Mouse (Mus musculus) layer of hippocampus, adult 8-10 months (tissue): ENCODE data around the gene Cfap73. TPM values are rescaled to one million over a fixed set of nuclear protein-coding genes. Genes with fewer than 3 reads are reported as not detected.

Experiments used
- DNase-seq, 2 experiments: peaks; one replicate each; pipeline ENCODE4 v3.0.0; 2022; ENCODE audit warnings: low spot score in 2 of 2
- total RNA-seq, 4 experiments: library from RNA; stranded (reverse); gene quantifications; 2 replicates each; pipeline ENCODE4 v1.2.4; 2022

Gene Cfap73
- total RNA-seq, 4 experiments from 2014 or later: 0.50 to 0.56 TPM; not detected in 2

GRCm38 (mm10) chr5:120586741-120587615 is 47.1 kb downstream of the Cfap73 start:
- no peak for DNase-seq

DNA sequence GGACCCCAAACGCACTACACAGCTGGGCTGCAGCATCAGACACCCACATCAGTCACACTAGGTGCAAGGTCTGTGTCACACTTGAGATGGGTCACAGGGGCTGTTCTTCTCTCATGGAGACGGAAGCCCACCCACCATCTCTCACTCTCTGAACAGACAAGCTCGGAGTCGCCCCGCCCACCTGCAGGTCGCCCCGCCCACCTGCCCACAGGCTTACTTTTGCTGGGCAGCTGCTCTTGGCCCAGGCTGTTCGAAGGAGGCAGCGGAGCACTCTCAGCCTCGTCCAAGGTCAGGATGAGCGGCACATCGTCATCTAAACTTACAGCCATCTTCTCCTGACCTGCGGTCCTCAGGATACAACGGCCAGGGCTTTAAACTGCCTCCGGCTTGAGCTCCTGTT is 49.1 kb downstream of the Cfap73 start:
- DNase-seq: no peak

GRCm38 (mm10) chr5:120583511-120583910 is 50.5 kb downstream of the Cfap73 start:
- DNase-seq: no peak

DNA sequence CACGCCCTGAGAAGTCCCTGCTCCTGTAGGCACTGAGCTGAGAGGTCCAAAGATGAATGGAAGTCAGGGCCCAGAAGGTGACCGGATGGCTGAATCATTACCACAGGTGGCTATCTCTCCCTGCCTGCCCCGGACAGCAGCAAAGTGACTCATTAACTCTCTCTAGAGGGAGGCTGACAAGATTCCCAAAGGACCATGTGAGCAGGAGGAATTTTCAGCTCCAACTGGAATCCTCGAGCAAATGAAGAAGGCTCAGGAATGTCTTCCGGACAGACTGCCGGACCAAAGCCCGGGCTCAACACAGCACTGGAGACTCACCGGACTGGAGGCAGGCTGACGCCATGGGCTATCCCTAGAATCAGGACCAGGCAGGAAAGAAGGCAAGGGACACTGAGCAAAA is 52.0 kb downstream of the Cfap73 start:
- no peak for DNase-seq

GRCm38 (mm10) chr5:120579898-120580626 is 54.0 kb downstream of the Cfap73 start:
- no peak for DNase-seq

DNA sequence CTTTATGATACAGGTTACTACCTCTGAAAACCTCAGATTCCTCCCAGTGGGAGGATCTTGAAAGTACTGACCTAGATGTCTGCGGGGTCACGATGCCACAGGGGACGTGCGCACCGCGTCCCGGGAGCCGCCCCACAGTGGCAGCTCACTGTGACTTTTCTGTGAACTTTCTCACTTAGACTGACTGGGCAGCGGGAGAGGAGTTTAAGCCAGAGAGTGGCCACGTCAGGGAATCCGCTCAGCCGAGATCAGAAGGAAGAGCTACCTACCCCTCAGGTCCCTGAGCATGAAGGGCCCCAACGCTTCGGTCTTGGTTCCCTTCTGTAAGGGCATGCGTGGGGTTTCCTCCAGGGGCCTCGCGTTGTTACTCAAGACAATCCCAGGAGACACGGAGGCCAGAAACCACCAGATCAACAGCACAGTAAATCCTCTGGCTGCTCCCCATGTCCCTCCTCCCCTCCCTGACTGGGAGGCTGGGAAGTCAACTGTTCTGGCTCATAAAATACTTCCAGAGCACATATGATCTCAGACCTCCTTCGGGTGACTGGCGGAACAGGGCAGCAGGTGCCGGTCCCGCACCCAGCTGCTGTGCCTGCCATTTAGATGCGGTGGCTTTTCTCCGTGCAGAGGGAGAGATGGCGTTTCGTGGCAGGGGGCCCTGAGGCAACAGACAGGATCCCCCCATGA is 54.7 kb downstream of the Cfap73 start:
- no peak for DNase-seq

GRCm38 (mm10) chr5:120578504-120579081 is 55.4 kb downstream of the Cfap73 start:
- no peak for DNase-seq

Other genes with a start within 250 kb of the Cfap73 start
- gene Lhx5, start 202.5 kb downstream of the Cfap73 start, total RNA-seq: under 1 TPM in 2 of 4 experiments, not detected in 2; 0.10 to 0.11 TPM
- 10 to 100 TPM in 3 of 4 experiments, 1 to 10 TPM in 1; 7.5 to 11.6 (median 10.6) TPM for gene Sdsl, start 161.4 kb downstream of the Cfap73 start, total RNA-seq
- under 1 TPM in 2 of 4 experiments, not detected in 2; 0.82 to 0.91 TPM for gene Sds, start 157.7 kb downstream of the Cfap73 start, total RNA-seq
- 10 to 100 TPM; 57.9 to 76.5 (median 66.5) TPM for gene Plbd2, start 130.6 kb downstream of the Cfap73 start, total RNA-seq
- 10 to 100 TPM in 1 of 4 experiments, 1 to 10 TPM in 3; 9.6 to 10.8 (median 9.8) TPM for gene Slc8b1, start 123.1 kb downstream of the Cfap73 start, total RNA-seq
- 10 to 100 TPM; 38.2 to 43.8 (median 41.1) TPM for gene Tpcn1, start 45.6 kb downstream of the Cfap73 start, total RNA-seq
- 1 to 10 TPM; 1.2 to 1.6 (median 1.5) TPM for gene Iqcd, start 45.2 kb downstream of the Cfap73 start, total RNA-seq
- 10 to 100 TPM; 22.1 to 27.3 (median 24.7) TPM for gene Rita1, start 21.6 kb downstream of the Cfap73 start, total RNA-seq
- gene Ddx54, start 21.5 kb downstream of the Cfap73 start, total RNA-seq: 10 to 100 TPM; 32.8 to 37.1 (median 35.7) TPM
- 100 to 1,000 TPM in 2 of 4 experiments, 10 to 100 TPM in 2; 84.4 to 112 (median 96.9) TPM for gene Rasal1, start 14.6 kb upstream of the Cfap73 start, total RNA-seq
- gene Dtx1, start 77.7 kb upstream of the Cfap73 start, total RNA-seq: 10 to 100 TPM; 62.9 to 71.1 (median 66.9) TPM
- under 1 TPM; 0.12 to 0.65 (median 0.40) TPM for gene Oas2, start 115.6 kb upstream of the Cfap73 start, total RNA-seq
- under 1 TPM in 2 of 4 experiments, not detected in 2; 0.09 to 0.30 TPM for gene Oas3, start 143.4 kb upstream of the Cfap73 start, total RNA-seq
- gene Oas1e, start 161.3 kb upstream of the Cfap73 start, total RNA-seq: not detected
- gene Oas1c, start 178.3 kb upstream of the Cfap73 start, total RNA-seq: 1 to 10 TPM in 1 of 4 experiments, under 1 TPM in 3; 0.12 to 1.2 (median 0.65) TPM
- gene Oas1f, start 213.1 kb upstream of the Cfap73 start, total RNA-seq: not detected
- not detected for gene Oas1h, start 227.2 kb upstream of the Cfap73 start, total RNA-seq